Mouse (Mus musculus): ENCODE results near the gene Gkap1.

DNA sequence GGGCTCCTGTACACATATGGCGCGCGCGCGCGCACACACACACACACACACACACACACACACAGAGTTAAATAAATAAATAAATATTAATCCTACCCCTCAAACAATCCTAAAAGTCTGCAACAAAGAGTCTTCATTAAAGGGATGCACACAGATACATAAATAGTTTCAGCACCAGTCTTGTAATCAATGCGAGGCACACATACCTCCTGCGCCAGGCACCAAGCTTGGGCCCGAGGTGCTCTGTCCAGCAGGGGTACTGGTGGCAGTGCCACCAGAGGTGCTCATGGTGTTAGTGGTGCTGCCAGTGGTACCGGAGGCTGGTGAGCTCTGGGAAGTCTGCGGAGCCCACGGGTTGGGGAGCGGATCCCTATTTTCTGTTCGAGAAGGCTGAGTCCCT lies 84.0 kb downstream of the Gkap1 start:
- TF ChIP-seq CTCF (IDR thresholded peaks at IDR 0.05; ENCODE audit: low read depth) (no peak), EP300 (optimal IDR thresholded peaks at IDR 0.05) (no peak)
